Mouse (Mus musculus): ENCODE measurements around the gene Kcnt2.

Kcnt2 gene

DNA sequence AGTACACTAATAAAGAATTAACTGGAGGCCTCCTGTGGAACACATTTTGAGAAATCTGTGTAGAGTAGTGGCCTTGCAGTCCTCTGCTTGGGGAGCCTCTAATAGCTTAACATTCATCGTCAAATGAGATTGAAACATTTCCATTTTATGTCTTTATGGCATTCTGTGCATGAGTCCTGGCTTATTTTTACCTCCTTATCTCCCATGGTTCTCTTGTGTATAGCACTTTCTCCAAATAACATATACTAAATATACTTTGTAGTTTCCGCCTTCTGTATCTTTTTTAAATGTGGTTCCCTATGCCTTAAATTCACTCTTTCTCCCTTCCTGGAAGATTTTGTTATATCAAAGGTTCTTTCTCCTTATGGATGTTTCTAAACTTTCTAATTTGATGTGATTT lies 246.3 kb downstream of the Kcnt2 start:
- no peak for DNase-seq (ENCODE audit: low spot score)

- DNase-seq (ENCODE audit: low spot score), result no peak
Measured at GRCm38 (mm10) chr1:140513451-140513850, 267.5 kb downstream of the Kcnt2 start.

GRCm38 (mm10) chr1:140531285-140531908 lies 285.4 kb downstream of the Kcnt2 start:
- peak; percentile 32 for DNase-seq (ENCODE audit: low spot score)

DNA sequence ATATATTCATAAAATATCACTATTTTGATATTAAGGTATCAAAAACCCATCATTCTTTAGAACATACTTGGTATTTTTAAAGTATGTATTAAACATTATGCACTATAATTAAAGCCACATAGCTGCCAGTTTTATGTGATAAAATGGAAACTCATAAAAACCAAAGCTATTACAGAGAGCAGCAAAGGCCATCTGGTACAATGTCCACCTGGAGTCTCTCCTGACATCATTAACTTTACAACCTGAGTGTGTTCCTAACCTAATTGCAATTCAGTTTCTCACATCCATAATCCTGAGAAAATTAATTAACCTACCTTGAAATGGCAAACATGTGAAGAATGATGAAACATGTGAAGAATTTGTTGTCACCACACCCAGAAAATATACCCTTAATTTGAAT lies 288.9 kb downstream of the Kcnt2 start:
- DNase-seq (ENCODE audit: low spot score), result no peak

DNA sequence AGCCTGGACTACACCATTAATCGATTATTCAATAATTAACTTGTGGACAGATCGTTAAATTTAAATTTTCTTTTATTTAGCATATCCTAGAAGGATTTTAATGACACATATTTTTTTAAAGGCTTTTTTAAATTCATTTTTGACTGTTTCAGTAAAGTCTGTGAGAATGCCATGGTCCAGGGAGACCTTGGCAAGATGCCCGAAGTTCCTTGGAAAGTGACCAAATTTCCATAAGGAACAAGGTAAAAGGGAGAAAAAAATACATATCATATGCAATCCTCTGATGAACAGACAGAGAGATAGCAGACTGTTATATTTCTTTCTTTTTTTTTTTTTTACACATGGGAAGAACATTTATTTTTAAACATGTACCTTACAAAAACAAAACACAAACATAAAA lies 296.1 kb downstream of the Kcnt2 start:
- DNase-seq (ENCODE audit: low spot score), result no peak

GRCm38 (mm10) chr1:140548711-140549110 lies 302.8 kb downstream of the Kcnt2 start:
- no peak for DNase-seq (ENCODE audit: low spot score)

DNA sequence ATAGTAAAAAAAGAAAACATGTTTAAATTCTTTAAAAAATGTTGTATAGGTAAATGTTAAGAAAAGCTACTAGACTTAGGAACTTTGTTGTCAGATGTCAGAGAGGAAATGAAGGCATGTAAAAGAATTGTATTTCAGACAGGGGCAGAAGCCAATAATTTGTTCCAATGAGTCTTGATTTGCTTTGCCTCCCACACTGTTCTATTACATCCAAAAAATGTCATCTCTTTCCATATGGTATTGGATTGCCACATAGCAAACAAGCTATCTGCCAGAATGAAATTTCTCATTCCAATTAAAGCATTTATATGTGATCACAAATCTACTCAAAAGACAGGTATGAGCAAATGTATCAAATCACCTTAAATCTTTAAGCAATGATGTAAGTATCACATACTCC lies 314.8 kb downstream of the Kcnt2 start:
- no peak for DNase-seq (ENCODE audit: low spot score)

- no peak for DNase-seq (ENCODE audit: low spot score)
Measured at GRCm38 (mm10) chr1:140572141-140572540, 326.2 kb downstream of the Kcnt2 start.

DNA sequence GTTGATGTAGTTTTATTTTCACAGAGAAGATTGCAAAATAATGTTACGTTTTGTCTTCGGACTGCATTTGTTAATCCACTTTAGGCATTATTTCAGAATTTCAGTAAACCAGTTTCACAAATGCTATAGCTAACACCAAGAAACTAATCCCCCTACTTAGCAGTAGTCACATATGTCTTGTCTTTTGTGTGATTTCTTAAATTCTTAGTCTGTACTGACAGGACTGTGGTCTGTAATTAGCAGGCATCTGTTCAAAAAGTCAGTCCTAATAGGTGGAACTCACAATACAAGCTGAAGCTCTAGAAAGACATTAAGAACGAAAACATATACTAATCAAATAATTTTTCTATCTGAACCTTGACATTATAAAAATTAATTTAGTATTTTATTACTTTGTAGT lies 332.6 kb downstream of the Kcnt2 start:
- no peak for DNase-seq (ENCODE audit: low spot score)

- no peak for DNase-seq (ENCODE audit: low spot score)
Measured at GRCm38 (mm10) chr1:140588302-140588701, 342.3 kb downstream of the Kcnt2 start.

- no peak for DNase-seq (ENCODE audit: low spot score)
Measured at GRCm38 (mm10) chr1:140608765-140609297, 362.9 kb downstream of the Kcnt2 start.

DNA sequence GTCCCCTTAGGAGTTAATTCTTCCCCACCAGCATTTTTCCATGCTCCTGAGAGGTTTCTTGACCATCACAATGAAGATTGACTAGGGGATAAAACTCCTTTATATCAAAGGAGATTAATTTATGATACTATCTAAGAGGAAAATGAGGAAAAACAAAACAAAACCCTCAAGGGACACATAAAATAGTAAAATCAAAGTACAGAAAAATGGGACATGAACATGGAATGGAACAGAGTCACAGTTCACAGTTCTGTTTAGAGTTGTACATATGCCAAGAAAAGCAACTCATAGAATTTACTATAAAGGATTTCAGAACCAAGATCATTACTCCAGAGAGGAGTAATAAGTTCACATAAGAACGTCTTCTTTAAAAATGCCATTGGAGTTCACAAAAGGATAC lies 367.1 kb downstream of the Kcnt2 start:
- no peak for DNase-seq (ENCODE audit: low spot score)

DNA sequence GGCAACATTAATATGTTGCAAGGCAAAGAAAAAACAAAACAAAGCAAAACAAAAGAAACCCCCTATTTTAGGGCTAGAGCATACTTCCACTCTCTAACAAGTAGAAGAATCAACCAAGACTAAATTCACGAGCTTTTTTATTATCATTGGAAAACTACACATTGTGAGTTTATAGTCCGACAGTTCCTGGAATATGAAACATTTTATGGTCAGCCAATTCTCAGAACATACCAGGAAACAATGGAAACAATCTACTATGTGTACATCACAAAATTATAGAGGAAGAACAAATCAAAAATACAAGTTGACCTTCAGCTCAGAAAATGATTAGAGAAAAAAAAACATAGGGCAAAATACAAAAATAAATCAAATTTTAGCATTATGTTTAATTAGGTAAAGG lies 368.9 kb downstream of the Kcnt2 start:
- no peak for DNase-seq (ENCODE audit: low spot score)

GRCm38 (mm10) chr1:140618164-140618563 lies 372.2 kb downstream of the Kcnt2 start:
- DNase-seq (ENCODE audit: low spot score), result no peak

GRCm38 (mm10) chr1:140624918-140625317 lies 379.0 kb downstream of the Kcnt2 start:
- no peak for DNase-seq (ENCODE audit: low spot score)

DNA sequence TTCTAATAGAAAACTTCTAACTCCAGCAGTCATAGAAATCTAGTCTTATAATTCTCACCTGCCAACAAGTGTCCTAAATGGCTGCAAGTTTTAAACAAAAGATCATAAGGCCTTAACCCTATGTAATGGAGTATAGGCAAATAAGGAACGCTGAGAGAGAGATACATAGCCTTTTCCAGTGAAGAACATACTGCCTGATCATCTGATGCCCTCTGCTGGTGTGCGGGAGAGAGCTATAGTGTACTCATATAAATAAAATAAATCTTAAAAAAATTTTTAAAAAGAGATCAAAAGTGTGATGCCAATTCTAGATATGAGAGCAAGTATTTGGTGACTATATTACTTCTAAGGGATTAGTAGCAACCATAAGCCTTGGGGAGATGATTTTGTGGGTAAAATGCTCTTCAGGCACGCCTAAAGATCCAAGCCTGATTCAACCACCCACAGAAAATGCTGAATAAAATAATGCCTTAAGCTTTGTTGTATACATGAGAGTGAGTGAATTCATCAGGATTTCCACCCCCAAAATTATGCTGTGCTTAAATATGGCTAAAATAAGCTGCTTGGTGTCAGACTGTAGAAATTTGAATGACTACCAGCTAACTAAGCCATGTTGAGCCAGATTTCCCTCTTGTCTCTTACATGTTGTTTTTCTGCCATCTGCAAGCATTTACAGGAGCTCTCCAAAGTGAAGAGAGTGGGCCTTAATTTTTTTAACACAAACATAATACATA lies 413.8 kb downstream of the Kcnt2 start:
- peak; percentile 7 for DNase-seq (ENCODE audit: low spot score)

- DNase-seq (ENCODE audit: low spot score), result peak; percentile 8
Measured at GRCm38 (mm10) chr1:140660751-140661403, 414.9 kb downstream of the Kcnt2 start.

- peak; percentile 33 for DNase-seq (ENCODE audit: low spot score)
Measured at GRCm38 (mm10) chr1:140661404-140661787, 415.4 kb downstream of the Kcnt2 start.
